Mouse (Mus musculus) lung, adult 2 months (tissue): ENCODE measurements around the gene Pafah2.

Experiments used
- CTCF ChIP-seq: fragments of 200-500 bp; IDR thresholded peaks from 2 replicates; pipeline ENCODE4 v1.5.1; 2011; ENCODE audit warnings: mild to moderate bottlenecking, low read length, control low read depth; ENCODE audit not compliant: insufficient read depth
- POLR2A ChIP-seq: fragments of 200-500 bp; IDR thresholded peaks from 2 replicates; pipeline ENCODE4 v1.6.1; 2011; ENCODE audit warnings: low read depth, mild to moderate bottlenecking, control low read depth, low read length, borderline replicate concordance; ENCODE audit errors: extremely low read depth

- TF ChIP-seq CTCF (no peak), POLR2A (peak; percentile 51; the same call in 1 of the 2 replicates)
Measured at GRCm38 (mm10) chr4:134467435-134468214, 71.5 kb downstream of the Pafah2 start.
